Mouse (Mus musculus): ENCODE data around the gene Hoxd9. TPM values are rescaled to one million over a fixed set of nuclear protein-coding genes. Genes with fewer than 3 reads are reported as not detected.
A peak's percentile ranks its signal among the peaks of the same experiment; 100 is the strongest.

The Hoxd9 gene
- total and polyA plus RNA-seq, 3 experiments = 0.10 to 0.29 (median 0.16) TPM

- TF ChIP-seq CTCF (IDR thresholded peaks at IDR 0.05) (no peak), EP300 (IDR thresholded peaks at IDR 0.05; ENCODE audit: insufficient read depth, low read depth, low read length) (no peak), POLR2A (IDR thresholded peaks at IDR 0.05; ENCODE audit: insufficient read depth, low read depth, low read length) (no peak)
- Histone ChIP-seq H3K79me2 (replicated peaks; ENCODE audit: control insufficient read depth, insufficient read depth, low read length) (no peaks in the 10 kb centered on the region), H3K9ac (ENCODE audit: low read depth, low read length) (no peak overlapping the region), H3K27ac (no peak overlapping the region), H3K4me3 (no peak overlapping the region), H3K36me3 (ENCODE audit: control insufficient read depth, insufficient read depth, low read length) (no peaks in the 10 kb centered on the region), H3K27me3 (ENCODE audit: control insufficient read depth, insufficient read depth, low read length) (peaks cover 34% of the 10 kb centered on the region), H3K4me1 (ENCODE audit: control insufficient read depth, insufficient read depth, low read length) (no peaks in the 10 kb centered on the region)
- no peak for DNase-seq
- WGBS = 11% methylated on average over 3 of the region's 3 CpGs
- intact Hi-C loops (cut with DNase I) = loop anchor here (5.0 kb wide), 1 partner anchor 1088 kb away; the partner anchor contains the start of gene Chrna1
These were observed 26.8 kb upstream of the Hoxd9 start for GRCm38 (mm10) chr2:74670632-74671188.

GRCm38 (mm10) chr2:74671847-74672246 is 25.7 kb upstream of the Hoxd9 start:
- Histone ChIP-seq H3K9ac (ENCODE audit: low read depth, low read length) (no peak overlapping the region), H3K27me3 (ENCODE audit: control insufficient read depth, insufficient read depth, low read length) (peaks cover 33% of the 10 kb centered on the region), H3K4me3 (no peak overlapping the region), H3K36me3 (ENCODE audit: control insufficient read depth, insufficient read depth, low read length) (no peaks in the 10 kb centered on the region), H3K27ac (no peak overlapping the region), H3K79me2 (replicated peaks; ENCODE audit: control insufficient read depth, insufficient read depth, low read length) (no peaks in the 10 kb centered on the region), H3K4me1 (ENCODE audit: control insufficient read depth, insufficient read depth, low read length) (no peaks in the 10 kb centered on the region)
- intact Hi-C loops (cut with DNase I) = loop anchor here (2.0 to 5.0 kb wide), 2 partner anchors 707 to 1090 kb away; partner anchors contain the start of gene Chrna1
- no peak for TF ChIP-seq EP300 (IDR thresholded peaks at IDR 0.05; ENCODE audit: insufficient read depth, low read depth, low read length)
- TF ChIP-seq CTCF (IDR thresholded peaks at IDR 0.05) = no peak
- no peak for TF ChIP-seq POLR2A (IDR thresholded peaks at IDR 0.05; ENCODE audit: insufficient read depth, low read depth, low read length)
- no peak for DNase-seq
- WGBS = 54% methylated on average over 5 of the region's 5 CpGs

- TF ChIP-seq POLR2A (IDR thresholded peaks at IDR 0.05; ENCODE audit: insufficient read depth, low read depth, low read length) (no peak), CTCF (IDR thresholded peaks at IDR 0.05) (peak; percentile 75)
- H3K27me3 ChIP-seq (ENCODE audit: control insufficient read depth, insufficient read depth, low read length) = peaks cover 31% of the 10 kb centered on the region
- H3K4me3 ChIP-seq = peak overlapping the region; percentile 34
- peak in 1 of 2 experiments; percentile 65 for DNase-seq
- no peak overlapping the region for H3K9ac ChIP-seq (ENCODE audit: low read depth, low read length)
- H3K4me1 ChIP-seq (ENCODE audit: control insufficient read depth, insufficient read depth, low read length) = no peaks in the 10 kb centered on the region
- 15% methylated on average over 40 of the region's 40 CpGs for WGBS
- H3K36me3 ChIP-seq (ENCODE audit: control insufficient read depth, insufficient read depth, low read length) = no peaks in the 10 kb centered on the region
- intact Hi-C loops (cut with DNase I) = loop anchor here (2.0 to 5.0 kb wide), 2 partner anchors 708 to 1090 kb away; partner anchors contain the start of gene Chrna1
- H3K27ac ChIP-seq = no peak overlapping the region
- H3K79me2 ChIP-seq (replicated peaks; ENCODE audit: control insufficient read depth, insufficient read depth, low read length) = no peaks in the 10 kb centered on the region
These were observed 24.8 kb upstream of the Hoxd9 start for GRCm38 (mm10) chr2:74672481-74673362.

GRCm38 (mm10) chr2:74673835-74674425 is 23.6 kb upstream of the Hoxd9 start:
- no peaks in the 10 kb centered on the region for H3K79me2 ChIP-seq (replicated peaks; ENCODE audit: control insufficient read depth, insufficient read depth, low read length)
- no peak overlapping the region for H3K27ac ChIP-seq
- WGBS = 6% methylated on average over 24 of the region's 24 CpGs
- TF ChIP-seq CTCF (IDR thresholded peaks at IDR 0.05) (no peak), POLR2A (IDR thresholded peaks at IDR 0.05; ENCODE audit: insufficient read depth, low read depth, low read length) (no peak), EP300 (IDR thresholded peaks at IDR 0.05; ENCODE audit: insufficient read depth, low read depth, low read length) (no peak)
- peak in 1 of 2 experiments; percentile 12 for DNase-seq
- H3K4me3 ChIP-seq = no peak overlapping the region
- H3K9ac ChIP-seq (ENCODE audit: low read depth, low read length) = no peak overlapping the region
- no peaks in the 10 kb centered on the region for H3K36me3 ChIP-seq (ENCODE audit: control insufficient read depth, insufficient read depth, low read length)
- intact Hi-C loops (cut with DNase I) = loop anchor here (2.0 to 5.0 kb wide), 2 partner anchors 709 to 1092 kb away; partner anchors contain the start of gene Chrna1
- H3K27me3 ChIP-seq (ENCODE audit: control insufficient read depth, insufficient read depth, low read length) = peaks cover 21% of the 10 kb centered on the region
- no peaks in the 10 kb centered on the region for H3K4me1 ChIP-seq (ENCODE audit: control insufficient read depth, insufficient read depth, low read length)

- WGBS = 5% methylated on average over 47 of the region's 47 CpGs
These were observed 22.5 kb upstream of the Hoxd9 start, which contains the start of gene Hoxd12 for GRCm38 (mm10) chr2:74674881-74675665. TSS of gene Hoxd12 (plus strand) at chr2:74675013.

More at GRCm38 (mm10) chr2:74674881-74675665, 22.5 kb upstream of the Hoxd9 start, which contains the start of gene Hoxd12:
- H3K36me3 ChIP-seq (ENCODE audit: control insufficient read depth, insufficient read depth, low read length) = no peaks in the 10 kb centered on the region
- no peak within 1 kb of the TSS for H3K4me3 ChIP-seq
- H3K4me1 ChIP-seq (ENCODE audit: control insufficient read depth, insufficient read depth, low read length) = no peaks in the 10 kb centered on the region
- DNase-seq = peak in 1 of 2 experiments; percentile 15
- TF ChIP-seq CTCF (IDR thresholded peaks at IDR 0.05) (no peak), POLR2A (IDR thresholded peaks at IDR 0.05; ENCODE audit: insufficient read depth, low read depth, low read length) (no peak), EP300 (IDR thresholded peaks at IDR 0.05; ENCODE audit: insufficient read depth, low read depth, low read length) (no peak)
- intact Hi-C loops (cut with DNase I) = loop anchor here (5.0 kb wide), 1 partner anchor 1093 kb away; the partner anchor contains the start of gene Chrna1
- peaks cover 23% of the 10 kb centered on the region for H3K27me3 ChIP-seq (ENCODE audit: control insufficient read depth, insufficient read depth, low read length)
- H3K79me2 ChIP-seq (replicated peaks; ENCODE audit: control insufficient read depth, insufficient read depth, low read length) = no peaks in the 10 kb centered on the region
- no peak within 1 kb of the TSS for H3K9ac ChIP-seq (ENCODE audit: low read depth, low read length)
- no peak within 1 kb of the TSS for H3K27ac ChIP-seq
